Mouse (Mus musculus) CH12.LX (cell line): ENCODE measurements around the gene Polr3b.

Experiments
- CTCF ChIP-seq, 2 experiments: IDR thresholded peaks in 1 of 2; conservative IDR thresholded peaks in 1 of 2; 2 replicates each; pipeline ENCODE4 v1.5.1; 2011 to 2012; ENCODE audit warnings: low read depth in 2 of 2, low read length in 2 of 2, improper control_type of control experiment in 1 of 2, inconsistent platforms in 1 of 2, mild to moderate bottlenecking in 1 of 2, moderate library complexity in 1 of 2
- ETS1 ChIP-seq: conservative IDR thresholded peaks from 2 replicates; pipeline ENCODE4 v1.6.1; 2012; ENCODE audit warnings: low read depth, mild to moderate bottlenecking, inconsistent platforms, low read length, improper control_type of control experiment, moderate library complexity
- HCFC1 ChIP-seq: IDR thresholded peaks from 2 replicates; pipeline ENCODE4 v1.6.1; 2012; ENCODE audit warnings: low read depth, mild to moderate bottlenecking, inconsistent platforms, low read length, improper control_type of control experiment
- MAFK ChIP-seq: IDR thresholded peaks from 2 replicates; pipeline ENCODE4 v1.6.1; 2011; ENCODE audit warnings: low read length, improper control_type of control experiment; ENCODE audit not compliant: insufficient replicate concordance
- POLR2A ChIP-seq: IDR thresholded peaks from 2 replicates; pipeline ENCODE4 v1.6.1; 2011; ENCODE audit warnings: low read depth, mild to moderate bottlenecking, improper control_type of control experiment, low read length

GRCm38 (mm10) chr10:84706543-84706942 lies 84.5 kb downstream of the Polr3b start:
- no peak for TF ChIP-seq CTCF (conservative IDR thresholded peaks at IDR 0.05 in 1 of 2, IDR thresholded peaks at IDR 0.05 in 1 of 2; ENCODE audit: low read depth in 2 of 2, low read length in 2 of 2)
- no peak for TF ChIP-seq POLR2A
- no peak for TF ChIP-seq MAFK
- TF ChIP-seq ETS1, result no peak
- no peak for TF ChIP-seq HCFC1
